Mouse (Mus musculus): Measurements from ENCODE around the gene Skida1. TPM values are rescaled to one million over a fixed set of nuclear protein-coding genes. Genes with fewer than 3 reads are reported as not detected.

Skida1 gene
- polyA plus RNA-seq, 1 experiment from 2014 or later = 3.0 TPM

- H3K27ac ChIP-seq (ENCODE audit: low read length) = no peak overlapping the region
- TF ChIP-seq CTCF (IDR thresholded peaks at IDR 0.05) = no peak
- no peak for TF ChIP-seq EP300 (IDR thresholded peaks at IDR 0.05)
- no peaks in the 10 kb centered on the region for H3K9me3 ChIP-seq (ENCODE audit: low read length)
- no peaks in the 10 kb centered on the region for H3K27me3 ChIP-seq (replicated peaks; ENCODE audit: insufficient read depth, low read length)
- no peak overlapping the region for H3K4me3 ChIP-seq (ENCODE audit: low read depth, low read length)
- ATAC-seq = no peak
- H3K4me2 ChIP-seq (replicated peaks; ENCODE audit: low read depth, low read length) = no peak overlapping the region
- peaks cover 8% of the 10 kb centered on the region; the same call in 1 of the 2 replicates for H3K36me3 ChIP-seq (ENCODE audit: insufficient read depth, low read length)
- no peak for DNase-seq (ENCODE audit: low spot score)
- no peaks in the 10 kb centered on the region for H3K4me1 ChIP-seq (ENCODE audit: insufficient read depth, low read depth, low read length)
- WGBS = 88% methylated on average over 2 of the region's 2 CpGs
- no peak overlapping the region for H3K9ac ChIP-seq (replicated peaks; ENCODE audit: low read depth)
Measured at GRCm38 (mm10) chr2:18071947-18072346, 23.1 kb upstream of the Skida1 start.

- Histone ChIP-seq H3K27ac (ENCODE audit: low read length) (no peak overlapping the region), H3K27me3 (replicated peaks; ENCODE audit: insufficient read depth, low read length) (no peaks in the 10 kb centered on the region), H3K4me2 (replicated peaks; ENCODE audit: low read depth, low read length) (no peak overlapping the region), H3K36me3 (ENCODE audit: insufficient read depth, low read length) (no peaks in the 10 kb centered on the region), H3K9ac (replicated peaks; ENCODE audit: low read depth) (no peak overlapping the region), H3K4me3 (ENCODE audit: low read depth, low read length) (no peak overlapping the region), H3K9me3 (ENCODE audit: low read length) (no peaks in the 10 kb centered on the region), H3K4me1 (ENCODE audit: insufficient read depth, low read depth, low read length) (peaks cover 3% of the 10 kb centered on the region; the same call in 1 of the 2 replicates)
- TF ChIP-seq CTCF (IDR thresholded peaks at IDR 0.05) = no peak
- no peak for TF ChIP-seq EP300 (IDR thresholded peaks at IDR 0.05)
- DNase-seq (ENCODE audit: low spot score) = no peak
- ATAC-seq = no peak
- WGBS = 89% methylated on average over 4 of the region's 4 CpGs
Measured at GRCm38 (mm10) chr2:18068071-18068796, 19.4 kb upstream of the Skida1 start.

GRCm38 (mm10) chr2:18066436-18066835 is 17.6 kb upstream of the Skida1 start:
- H3K4me1 ChIP-seq (ENCODE audit: insufficient read depth, low read depth, low read length) = peaks cover 3% of the 10 kb centered on the region; the same call in 1 of the 2 replicates
- no peak for ATAC-seq
- H3K36me3 ChIP-seq (ENCODE audit: insufficient read depth, low read length) = no peaks in the 10 kb centered on the region
- H3K9me3 ChIP-seq (ENCODE audit: low read length) = no peaks in the 10 kb centered on the region
- no peak overlapping the region for H3K27ac ChIP-seq (ENCODE audit: low read length)
- no peak for DNase-seq (ENCODE audit: low spot score)
- H3K4me2 ChIP-seq (replicated peaks; ENCODE audit: low read depth, low read length) = no peak overlapping the region; the same call in 1 of the 2 replicates
- no peak overlapping the region for H3K4me3 ChIP-seq (ENCODE audit: low read depth, low read length)
- no peak overlapping the region for H3K9ac ChIP-seq (replicated peaks; ENCODE audit: low read depth)
- H3K27me3 ChIP-seq (replicated peaks; ENCODE audit: insufficient read depth, low read length) = no peaks in the 10 kb centered on the region
- TF ChIP-seq CTCF (IDR thresholded peaks at IDR 0.05) (no peak), EP300 (IDR thresholded peaks at IDR 0.05) (no peak)

GRCm38 (mm10) chr2:18065708-18066030 is 16.8 kb upstream of the Skida1 start:
- ATAC-seq = no peak
- TF ChIP-seq EP300 (IDR thresholded peaks at IDR 0.05) (no peak), CTCF (IDR thresholded peaks at IDR 0.05) (no peak)
- no peaks in the 10 kb centered on the region for H3K9me3 ChIP-seq (ENCODE audit: low read length)
- H3K4me3 ChIP-seq (ENCODE audit: low read depth, low read length) = peak overlapping the region; percentile 96
- H3K36me3 ChIP-seq (ENCODE audit: insufficient read depth, low read length) = no peaks in the 10 kb centered on the region
- peak overlapping the region; percentile 79 for H3K4me2 ChIP-seq (replicated peaks; ENCODE audit: low read depth, low read length)
- no peaks in the 10 kb centered on the region for H3K27me3 ChIP-seq (replicated peaks; ENCODE audit: insufficient read depth, low read length)
- peak overlapping the region; percentile 99 for H3K27ac ChIP-seq (ENCODE audit: low read length)
- H3K9ac ChIP-seq (replicated peaks; ENCODE audit: low read depth) = peak overlapping the region; percentile 93
- 7% methylated on average over 6 of the region's 6 CpGs for WGBS
- DNase-seq (ENCODE audit: low spot score) = no peak
- H3K4me1 ChIP-seq (ENCODE audit: insufficient read depth, low read depth, low read length) = peaks cover 3% of the 10 kb centered on the region; the same call in 1 of the 2 replicates

- DNase-seq (ENCODE audit: low spot score) (peak; percentile 84), ATAC-seq (peak; percentile 69)
- peak overlapping the region; percentile 93 for H3K9ac ChIP-seq (replicated peaks; ENCODE audit: low read depth)
- 2% methylated on average over 36 of the region's 85 CpGs for WGBS
- H3K27me3 ChIP-seq (replicated peaks; ENCODE audit: insufficient read depth, low read length) = no peaks in the 10 kb centered on the region
- H3K9me3 ChIP-seq (ENCODE audit: low read length) = no peaks in the 10 kb centered on the region
- peak overlapping the region; percentile 96 for H3K4me3 ChIP-seq (ENCODE audit: low read depth, low read length)
- H3K4me1 ChIP-seq (ENCODE audit: insufficient read depth, low read depth, low read length) = peaks cover 3% of the 10 kb centered on the region; the same call in 1 of the 2 replicates
- no peaks in the 10 kb centered on the region for H3K36me3 ChIP-seq (ENCODE audit: insufficient read depth, low read length)
- H3K4me2 ChIP-seq (replicated peaks; ENCODE audit: low read depth, low read length) = peak overlapping the region; percentile 79
- TF ChIP-seq CTCF (IDR thresholded peaks at IDR 0.05) (no peak), EP300 (IDR thresholded peaks at IDR 0.05) (no peak)
- peak overlapping the region; percentile 99 for H3K27ac ChIP-seq (ENCODE audit: low read length)
Measured at GRCm38 (mm10) chr2:18064941-18065707, 16.3 kb upstream of the Skida1 start.

GRCm38 (mm10) chr2:18064356-18064858 is 15.6 kb upstream of the Skida1 start:
- peak overlapping the region; percentile 93 for H3K9ac ChIP-seq (replicated peaks; ENCODE audit: low read depth)
- H3K4me2 ChIP-seq (replicated peaks; ENCODE audit: low read depth, low read length) = peak overlapping the region; percentile 79
- DNase-seq (ENCODE audit: low spot score) (peak; percentile 98), ATAC-seq (peak; percentile 96)
- peak overlapping the region; percentile 99 for H3K27ac ChIP-seq (ENCODE audit: low read length)
- peaks cover 3% of the 10 kb centered on the region; the same call in 1 of the 2 replicates for H3K4me1 ChIP-seq (ENCODE audit: insufficient read depth, low read depth, low read length)
- no peaks in the 10 kb centered on the region for H3K9me3 ChIP-seq (ENCODE audit: low read length)
- 0 out of 2 replicates have a peak, but pooled peaks have one; percentile 5 for TF ChIP-seq CTCF (IDR thresholded peaks at IDR 0.05)
- no peak for TF ChIP-seq EP300 (IDR thresholded peaks at IDR 0.05)
- H3K36me3 ChIP-seq (ENCODE audit: insufficient read depth, low read length) = no peaks in the 10 kb centered on the region
- H3K27me3 ChIP-seq (replicated peaks; ENCODE audit: insufficient read depth, low read length) = no peaks in the 10 kb centered on the region
- H3K4me3 ChIP-seq (ENCODE audit: low read depth, low read length) = peak overlapping the region; percentile 96
- 3% methylated on average over 11 of the region's 58 CpGs for WGBS
